Mouse (Mus musculus) heart, postnatal 10 days (tissue): ENCODE measurements around the gene Trpm2. TPM values are rescaled to one million over a fixed set of nuclear protein-coding genes. Genes with fewer than 3 reads are reported as not detected.

Experiments used
- DNase-seq, 2 experiments: peaks; one replicate each; pipeline ENCODE4 v3.0.0; 2021
- intact Hi-C: fragments of 180-260 bp; cut with DNase I; formaldehyde crosslinking; loops from one replicate; pipeline ENCODE4 v1.15.1; 2025
- total RNA-seq, 2 experiments: library from RNA; stranded (reverse); gene quantifications; 2 replicates each; pipeline ENCODE4 v1.2.3; 2021

Gene Trpm2
- total RNA-seq, 2 experiments from 2014 or later = 0.14 to 0.40 TPM

DNA sequence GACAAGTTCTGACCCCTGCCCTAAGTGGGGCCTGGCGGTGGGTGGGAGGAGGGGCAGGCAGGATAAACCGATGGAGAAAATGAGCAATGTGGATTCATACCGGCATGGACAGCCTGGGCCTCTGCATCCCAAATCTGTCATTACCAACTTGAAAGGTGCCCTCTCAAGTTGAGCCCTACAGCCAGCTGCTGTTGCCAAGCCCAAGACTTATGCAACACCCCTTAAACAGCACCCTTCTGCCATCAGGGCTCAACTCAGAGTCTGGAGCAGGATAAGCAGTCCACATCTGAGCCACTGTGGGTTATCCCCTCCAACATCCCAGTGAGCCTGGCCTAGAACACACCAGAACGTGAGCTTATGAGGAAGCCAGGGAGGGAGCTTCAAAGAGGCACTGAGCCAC lies 57.1 kb downstream of the Trpm2 start:
- DNase-seq = peak in 1 of 2 experiments; percentile 14
- intact Hi-C loops = loop anchor here (2.0 to 10.0 kb wide), 2 partner anchors 128 to 286 kb away; partner anchors contain the start of genes Gm3250 and Gm7137

DNA sequence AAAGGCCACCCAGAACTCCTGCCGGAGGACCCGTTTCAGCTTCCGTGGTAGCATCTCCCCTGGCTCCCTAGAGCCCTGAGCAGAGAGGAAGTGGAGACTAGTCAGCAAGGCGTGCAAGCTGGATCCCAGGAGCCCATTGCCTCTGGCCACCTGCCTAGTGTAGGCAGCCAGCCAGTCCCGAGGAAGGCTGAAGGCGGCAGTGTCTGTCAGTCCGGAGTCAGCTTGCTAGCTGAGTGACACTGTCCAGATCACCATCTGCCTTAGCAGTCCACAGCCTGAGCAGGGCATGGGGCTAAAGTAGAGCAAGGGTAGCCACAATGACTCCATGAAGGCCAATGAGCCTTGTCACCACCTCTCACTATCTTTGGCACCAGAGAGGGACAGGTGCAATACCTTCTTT lies 57.8 kb downstream of the Trpm2 start:
- DNase-seq = peak; percentile 86 to 91
- intact Hi-C loops = loop anchor here (2.0 to 10.0 kb wide), 2 partner anchors 128 to 286 kb away; partner anchors contain the start of genes Gm3250 and Gm7137

DNA sequence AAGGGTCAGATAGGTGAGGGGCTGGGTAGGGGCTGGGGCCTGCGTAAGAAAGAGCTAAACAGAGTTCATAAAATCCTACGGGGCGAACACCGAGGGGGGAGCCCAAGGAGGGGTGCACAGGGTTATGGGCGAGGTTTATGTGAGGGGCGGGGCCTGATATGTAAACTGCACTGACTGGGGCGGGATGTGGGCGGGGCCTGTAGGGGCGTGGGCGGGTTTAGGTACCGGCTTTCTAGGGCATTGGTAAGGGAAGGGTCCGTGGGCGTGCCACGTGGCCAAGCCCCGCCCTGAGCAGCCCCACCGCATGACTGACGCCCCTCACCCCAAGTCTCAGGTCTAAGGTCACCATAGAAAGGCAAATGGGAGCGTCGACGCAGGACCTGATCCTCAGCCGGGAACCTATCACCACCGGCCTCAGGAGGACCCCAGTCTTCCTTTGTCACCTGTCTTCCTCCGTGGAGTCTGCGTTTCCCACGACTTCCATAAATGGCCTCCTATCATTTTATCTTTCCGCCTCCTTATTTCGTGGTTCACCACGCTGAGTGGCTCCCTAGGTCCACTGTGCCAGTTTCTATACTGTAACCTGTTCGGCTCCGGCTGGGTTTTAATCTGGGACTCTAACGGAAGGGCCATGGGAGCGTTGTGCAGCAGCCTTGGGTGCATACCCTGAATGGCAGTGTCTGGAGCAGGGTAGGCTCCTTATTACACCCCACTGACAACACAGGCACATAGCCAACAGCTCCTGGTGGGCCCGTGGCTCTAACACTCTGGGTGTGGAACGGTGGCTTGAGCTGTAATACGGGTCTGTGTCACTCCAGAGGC lies 67.3 kb downstream of the Trpm2 start:
- peak in 1 of 2 experiments; percentile 45 for DNase-seq
- intact Hi-C loops = no loop called here

DNA sequence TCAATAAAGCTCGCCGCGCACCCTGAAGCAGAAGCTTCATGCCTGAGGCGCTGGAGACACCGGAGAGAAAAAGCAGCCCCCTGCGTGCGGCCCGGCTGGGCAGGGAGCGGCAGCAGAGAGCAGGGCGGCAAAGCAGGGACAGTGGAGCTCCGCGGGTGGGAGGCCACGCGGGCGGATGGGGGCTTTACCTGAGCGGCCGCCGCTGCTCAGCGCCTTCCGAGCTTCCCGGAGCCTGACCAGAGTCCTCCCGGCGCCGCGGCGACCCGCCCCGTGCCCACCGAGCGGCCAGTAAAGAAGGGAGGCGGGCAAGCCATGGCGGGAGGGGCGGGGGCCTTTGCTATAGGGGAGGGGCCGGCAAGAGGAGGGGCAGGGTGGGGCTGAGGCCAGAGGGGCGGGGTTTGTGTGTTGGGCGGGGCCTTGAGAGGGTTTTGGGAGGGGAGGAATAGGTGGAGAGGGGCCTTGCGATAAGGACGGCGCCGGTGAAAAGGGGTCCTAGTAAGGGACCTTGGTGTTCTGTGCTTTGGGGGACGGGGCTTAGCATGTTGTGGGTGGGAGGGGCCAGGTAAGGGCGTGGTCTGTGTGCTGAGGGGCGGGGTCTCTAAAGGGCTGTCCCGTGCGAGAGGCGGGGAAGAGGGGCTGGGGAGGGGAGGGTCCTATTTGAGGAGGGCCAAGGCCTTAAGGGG lies 68.0 kb downstream of the Trpm2 start, which contains the start of gene Lrrc3:
Lrrc3 (minus strand) TSS at position 326 of the 683 bp plus-strand sequence.
- intact Hi-C loops = no loop called here
- DNase-seq = peak; percentile 36 to 45

DNA sequence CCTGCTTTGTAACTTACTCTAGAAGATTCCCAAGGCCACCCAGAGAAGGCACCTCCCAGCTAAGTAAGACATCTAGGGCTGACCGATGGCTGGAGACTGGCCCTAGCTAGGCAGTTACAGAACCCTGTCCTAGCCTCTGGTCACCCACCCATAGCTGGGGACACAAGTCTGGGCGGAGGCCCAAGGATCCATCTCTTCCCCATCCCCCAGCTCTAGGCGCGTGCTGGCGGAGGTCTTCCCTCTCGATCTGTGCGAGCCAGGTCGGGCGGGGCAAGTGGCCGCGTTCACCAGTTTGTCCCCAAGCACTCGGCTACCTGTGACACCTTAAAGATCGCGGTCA lies 68.5 kb downstream of the Trpm2 start:
- peak; percentile 32 to 37 for DNase-seq
- intact Hi-C loops = no loop called here

DNA sequence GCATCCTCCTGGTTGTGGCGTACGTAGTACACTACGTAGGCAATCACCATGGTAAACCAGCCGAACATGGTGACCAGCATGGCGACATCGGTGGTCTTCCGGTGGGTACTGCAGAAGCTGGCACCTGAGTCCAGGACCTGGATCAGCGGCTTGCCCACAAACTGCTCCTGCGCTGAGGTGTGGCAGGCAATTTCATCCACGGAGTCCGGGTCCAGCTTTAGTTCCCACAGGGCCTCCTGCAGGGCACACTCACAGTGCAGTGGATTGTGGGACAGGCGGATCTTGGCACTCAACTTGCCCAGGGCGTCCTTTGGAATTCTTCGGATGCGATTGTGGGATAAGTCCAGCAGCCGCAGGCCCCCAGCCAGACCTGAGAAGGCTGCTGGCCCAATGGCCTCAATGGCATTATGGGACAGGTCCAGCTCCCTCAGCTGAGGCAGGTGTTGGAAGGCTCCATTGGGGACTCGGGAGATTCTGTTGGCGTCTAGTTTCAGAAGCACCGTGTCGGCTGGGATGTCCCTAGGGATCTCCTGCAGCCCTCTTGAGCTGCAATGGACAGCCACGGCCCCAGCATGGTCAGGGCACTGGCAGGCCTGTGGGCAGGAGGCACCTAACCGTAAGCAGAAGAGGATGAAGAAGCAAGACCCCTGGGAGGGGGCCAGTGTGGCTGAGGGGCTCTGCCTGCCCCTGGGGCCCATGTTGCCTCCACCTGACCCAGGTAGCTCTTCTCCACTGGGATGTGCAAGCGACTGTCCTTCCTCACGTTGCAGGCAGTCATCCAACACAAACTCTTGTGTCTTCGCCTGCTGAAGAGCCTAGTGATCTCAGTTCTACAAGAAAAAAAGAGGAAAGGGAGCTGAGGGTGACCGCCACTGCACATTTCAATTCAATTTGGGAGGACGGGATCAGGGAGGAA lies 69.2 kb downstream of the Trpm2 start:
- intact Hi-C loops = no loop called here
- peak in 1 of 2 experiments; percentile 17 for DNase-seq

DNA sequence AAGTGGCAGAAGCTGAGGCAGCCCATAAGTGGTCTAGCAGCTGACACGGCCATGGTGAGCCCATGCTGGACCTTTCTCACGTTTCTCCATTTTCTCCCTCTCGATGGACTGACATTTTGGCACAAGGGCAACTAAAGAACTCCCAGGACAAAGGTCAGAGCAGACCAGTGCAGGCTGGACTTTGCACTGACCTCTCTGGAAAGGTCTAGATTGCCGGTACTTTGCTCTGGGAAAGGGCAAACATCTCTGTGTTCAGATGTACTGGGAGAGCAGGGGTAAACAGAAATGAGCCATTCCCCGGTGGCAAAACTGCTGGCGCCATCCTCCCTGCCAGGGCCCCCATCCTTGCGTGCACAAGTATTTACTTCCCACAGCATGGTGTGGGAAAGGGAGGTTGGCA lies 70.2 kb downstream of the Trpm2 start:
- DNase-seq = no peak
- intact Hi-C loops = no loop called here

DNA sequence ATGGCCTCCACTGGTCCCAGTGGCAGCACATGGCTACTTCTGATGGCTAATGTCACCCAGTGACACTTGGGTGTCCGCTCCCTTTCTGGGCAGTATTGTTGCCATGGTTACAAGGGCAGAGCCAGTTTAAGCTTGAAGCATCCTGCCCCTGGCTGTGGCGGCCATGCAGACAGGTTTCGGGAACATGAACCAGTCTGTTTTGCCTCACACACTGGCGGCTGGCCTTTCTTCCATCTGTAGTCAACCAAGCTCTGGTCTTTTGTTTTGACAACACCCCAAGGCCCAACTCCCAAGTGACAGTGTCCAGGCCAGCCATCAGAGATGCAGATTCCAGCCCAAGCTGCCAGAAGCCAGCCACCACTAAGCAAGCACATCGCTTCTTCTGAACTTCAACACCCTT lies 74.8 kb downstream of the Trpm2 start:
- intact Hi-C loops = no loop called here
- peak; percentile 20 to 39 for DNase-seq

DNA sequence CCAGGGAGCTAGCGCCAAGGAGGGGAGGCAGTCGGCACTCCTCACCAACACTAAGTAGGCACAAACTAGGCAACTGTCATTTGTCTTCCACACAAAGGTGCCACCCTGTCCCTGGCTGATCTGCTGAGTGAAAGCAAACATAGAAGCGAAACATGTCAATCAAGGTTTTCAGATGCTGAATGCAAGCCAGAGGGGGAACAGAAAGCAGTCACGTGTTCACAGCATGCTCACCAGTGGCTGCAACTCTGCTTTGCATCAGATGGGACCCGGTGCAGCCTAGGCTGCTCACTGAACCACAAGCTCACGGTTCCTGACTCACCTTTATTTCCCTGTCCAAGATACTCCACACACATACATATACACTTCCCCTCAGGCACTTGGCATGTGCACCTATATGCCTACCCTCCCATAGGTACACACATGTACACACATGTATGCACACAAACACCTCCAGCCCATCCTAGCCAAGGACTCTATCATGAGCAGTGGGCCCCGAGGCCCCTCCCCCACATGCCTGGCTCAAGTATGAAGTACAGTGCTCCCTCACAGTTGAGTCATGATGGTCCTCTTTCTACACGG lies 79.3 kb downstream of the Trpm2 start:
- intact Hi-C loops = no loop called here
- no peak for DNase-seq

DNA sequence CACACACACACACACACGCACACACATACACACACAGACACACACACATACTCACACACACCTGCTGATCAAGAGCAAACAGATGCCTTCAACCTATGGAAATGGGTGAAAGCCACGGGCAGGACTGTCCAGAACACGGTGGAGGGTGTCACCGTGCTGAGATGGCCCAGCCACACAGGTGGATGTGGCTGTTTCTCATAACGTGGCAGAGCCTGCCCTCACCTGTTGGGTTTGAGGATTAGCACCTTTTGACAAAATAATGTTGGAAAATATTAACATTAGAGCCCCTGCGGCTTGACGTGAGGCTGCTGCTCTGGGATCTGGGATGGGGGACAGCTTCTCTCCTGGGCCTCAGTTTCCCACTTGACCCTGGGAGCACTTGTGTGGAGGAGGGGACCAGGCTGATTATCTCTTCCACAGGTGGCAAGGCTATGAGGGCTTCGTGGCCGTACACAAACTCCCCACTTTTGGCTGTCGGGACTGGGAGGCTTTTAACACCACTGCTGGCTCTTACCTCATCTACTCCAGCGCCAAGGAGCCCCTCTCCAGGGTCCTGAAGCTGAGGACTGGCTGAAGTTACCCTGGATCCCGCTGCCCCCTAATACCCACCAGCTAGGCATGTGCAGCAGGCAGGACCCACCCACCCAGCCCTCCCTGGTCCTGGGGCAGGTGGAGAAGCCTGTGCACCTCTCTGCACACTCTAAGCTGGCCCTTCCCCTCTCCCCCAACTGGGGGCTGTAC lies 84.2 kb downstream of the Trpm2 start:
- intact Hi-C loops = no loop called here
- DNase-seq = peak in 1 of 2 experiments; percentile 28

DNA sequence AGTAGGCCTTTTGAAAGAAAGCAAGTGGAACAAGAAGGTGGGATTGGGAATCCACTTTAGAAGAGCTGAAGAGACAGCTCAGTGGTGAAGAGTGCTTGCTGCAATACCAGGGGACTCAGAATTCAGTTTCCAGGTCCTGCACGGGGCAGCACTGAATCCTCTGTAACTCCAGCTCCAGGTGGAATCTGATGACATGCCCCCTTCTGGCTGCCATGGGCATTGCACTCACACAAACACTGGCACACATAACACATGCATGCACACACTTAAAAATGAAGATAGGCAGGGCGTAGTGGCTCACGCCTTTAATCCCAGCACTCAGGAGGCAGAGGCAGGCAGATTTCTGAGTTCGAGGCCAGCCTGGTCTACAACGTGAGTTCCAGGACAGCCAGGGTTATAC lies 87.8 kb downstream of the Trpm2 start:
- intact Hi-C loops = loop anchor here (5.0 kb wide), 1 partner anchor 155 kb away; the partner anchor contains the start of gene Gm10100
- DNase-seq = no peak

DNA sequence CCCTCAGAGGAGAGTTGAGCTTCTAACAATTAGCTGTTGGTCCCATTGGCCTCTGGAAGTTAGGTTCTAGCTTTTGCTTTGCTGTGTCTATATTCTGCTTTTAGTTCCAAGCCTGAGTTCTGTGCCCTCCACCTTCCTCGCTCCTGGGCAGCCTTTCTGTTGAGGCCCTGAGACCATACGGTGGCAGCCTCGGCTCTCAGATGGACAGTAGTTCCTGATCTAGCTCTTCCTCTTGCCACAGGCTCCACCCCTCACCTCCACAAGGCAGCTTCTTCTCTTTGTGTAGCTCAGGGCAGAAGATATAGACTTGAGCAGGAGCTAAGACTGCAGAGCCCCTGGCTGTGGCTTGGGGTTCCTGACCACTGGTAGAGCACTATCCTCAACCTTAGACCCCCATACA lies 90.1 kb downstream of the Trpm2 start:
- intact Hi-C loops = loop anchor here (5.0 kb wide), 1 partner anchor 153 kb away; the partner anchor contains the start of gene Gm10100
- DNase-seq = no peak

DNA sequence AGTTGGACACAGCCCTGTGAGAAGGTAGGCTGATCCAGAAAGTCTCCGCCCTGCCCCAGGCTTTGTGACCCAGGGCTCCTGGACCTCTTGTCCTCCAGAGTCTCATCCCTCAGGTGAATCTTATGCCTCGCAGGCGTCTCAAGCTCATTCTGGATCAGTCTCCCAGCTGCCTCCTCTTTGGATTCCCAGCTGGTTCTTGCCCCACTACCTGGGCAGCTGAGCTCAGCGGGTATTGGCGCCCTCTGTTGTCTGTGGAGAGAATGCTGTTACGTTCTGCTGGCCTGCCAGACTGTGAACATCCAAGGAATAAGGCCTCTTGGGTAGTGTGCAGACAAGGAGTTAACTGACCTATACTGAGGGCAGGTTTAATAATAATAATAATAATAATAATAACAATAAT lies 91.4 kb downstream of the Trpm2 start:
- peak; percentile 43 to 56 for DNase-seq
- intact Hi-C loops = loop anchor here (2.0 kb wide), 1 partner anchor 252 kb away; no protein-coding TSS in a partner anchor

DNA sequence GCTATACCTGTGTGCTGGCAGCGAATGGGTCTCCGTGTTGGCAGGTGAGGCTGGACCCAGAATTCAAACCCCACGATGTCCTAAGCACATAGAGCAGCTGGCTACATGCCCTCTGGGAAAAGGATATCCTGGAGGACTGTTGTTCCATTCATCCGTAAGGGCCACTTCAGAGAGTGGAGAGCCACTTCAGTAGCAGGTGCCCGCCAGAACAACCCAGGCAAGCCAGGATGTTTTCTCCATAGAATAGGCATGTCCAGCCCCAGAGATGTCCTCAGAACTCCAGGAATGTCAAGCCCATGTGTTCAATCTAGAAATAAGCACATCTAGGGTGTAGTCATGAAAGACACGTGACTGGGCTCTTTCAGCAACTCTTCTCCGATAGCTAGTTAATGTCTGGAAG lies 100.7 kb downstream of the Trpm2 start:
- DNase-seq = no peak
- intact Hi-C loops = no loop called here

DNA sequence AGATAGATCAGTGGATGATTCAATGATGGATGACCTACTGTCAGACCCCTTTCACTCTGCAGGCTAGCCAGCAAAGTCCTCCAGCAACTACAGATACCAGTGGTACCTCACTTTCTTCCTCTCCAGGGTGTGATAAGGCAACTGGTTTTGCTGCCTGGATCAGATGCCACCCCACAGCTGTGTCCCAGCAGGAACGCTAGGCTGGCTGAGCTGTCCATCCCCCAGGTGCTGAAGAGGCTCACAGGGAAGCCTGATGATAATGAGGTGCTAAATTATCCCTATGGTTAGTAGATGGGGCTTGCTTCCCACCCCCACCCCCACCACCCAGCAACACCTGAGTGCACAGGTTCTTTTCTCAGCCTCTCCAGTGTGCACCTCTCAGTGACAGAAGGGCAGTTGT lies 102.8 kb downstream of the Trpm2 start:
- intact Hi-C loops = no loop called here
- DNase-seq = peak in 1 of 2 experiments; percentile 34

DNA sequence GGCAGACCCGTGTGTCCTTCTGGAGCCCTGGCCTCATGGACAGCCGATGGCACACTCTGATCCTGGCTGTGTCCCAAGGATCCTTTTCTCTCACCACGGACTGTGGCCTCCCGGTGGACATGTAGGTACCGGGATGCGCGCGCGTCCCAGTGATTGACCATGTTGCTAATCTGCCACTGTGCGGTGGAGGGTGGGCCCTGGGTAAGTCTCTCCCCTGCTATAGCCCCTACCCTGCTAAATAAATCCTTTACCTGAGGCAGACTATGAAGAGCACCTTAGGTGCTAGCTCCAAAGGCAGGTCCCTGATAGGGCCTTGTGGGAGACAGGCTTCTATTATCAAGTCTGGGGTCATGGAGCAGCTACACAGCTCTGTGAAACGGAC lies 105.6 kb downstream of the Trpm2 start:
- intact Hi-C loops = no loop called here
- no peak for DNase-seq

DNA sequence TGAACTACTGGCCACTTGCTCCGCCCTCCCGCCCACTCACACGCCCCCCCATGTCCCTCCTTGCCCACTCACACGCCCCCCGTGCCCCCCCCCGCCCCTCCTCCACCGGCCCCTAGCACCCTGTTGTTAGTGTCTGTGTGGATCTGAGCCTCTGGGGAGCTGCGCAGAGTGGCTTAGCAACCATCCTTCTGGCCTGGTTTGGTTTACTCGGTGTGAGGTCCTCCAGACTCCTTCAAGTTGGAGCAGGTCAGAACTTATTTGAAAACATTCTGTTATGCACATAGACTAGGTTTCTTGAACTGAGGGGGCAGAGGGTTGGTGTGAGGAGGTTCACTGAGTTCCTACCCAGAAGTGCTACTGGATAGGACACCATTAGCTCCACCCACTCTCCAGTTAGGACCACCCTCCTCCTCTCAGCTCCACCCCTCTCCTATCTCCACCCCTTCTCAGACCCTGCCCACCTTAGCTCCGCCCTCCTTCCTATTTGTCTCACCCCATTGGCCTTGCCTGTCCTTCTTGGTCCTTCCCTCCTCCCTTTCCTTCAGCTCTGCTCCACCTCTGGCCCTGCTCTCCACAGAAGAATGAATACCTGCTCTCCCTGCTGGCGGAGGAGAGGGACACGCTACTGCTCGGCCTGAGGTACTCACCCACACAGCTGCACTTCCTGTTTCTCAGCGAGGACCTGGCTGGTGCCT lies 106.1 kb downstream of the Trpm2 start:
- intact Hi-C loops = no loop called here
- DNase-seq = no peak

DNA sequence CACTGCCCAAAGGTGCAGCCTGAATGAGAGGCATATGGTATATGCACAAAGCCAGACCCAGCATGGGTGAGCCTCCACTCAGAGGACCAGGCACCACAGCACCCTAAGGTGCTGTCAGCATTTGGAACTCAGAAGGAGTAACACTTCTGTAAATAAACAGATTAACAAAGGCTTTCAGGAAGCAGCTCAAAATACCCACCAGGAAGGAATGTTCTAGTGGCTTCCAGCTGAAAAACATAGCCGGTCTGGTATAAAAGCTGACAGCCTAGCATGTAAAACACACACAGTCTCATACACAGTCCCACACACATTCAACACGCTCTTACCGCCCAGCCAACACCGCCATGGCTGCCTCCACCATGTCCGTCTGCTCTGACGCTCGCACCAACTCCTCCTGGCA lies 108.7 kb downstream of the Trpm2 start, which contains the start of gene Gm3285:
Gm3285 (plus strand) TSS at position 301 of the 400 bp plus-strand sequence.
- DNase-seq = no peak
- intact Hi-C loops = no loop called here
